Mouse (Mus musculus) thymus, adult 18-20 months (tissue): ENCODE measurements around the gene Bloc1s5.

Experiments used
- DNase-seq, 2 experiments: peaks; one replicate each; pipeline ENCODE4 v3.0.0; 2022; ENCODE audit warnings: mixed read lengths in 2 of 2

Bloc1s5 gene

GRCm38 (mm10) chr13:38616887-38617286 lies 18.0 kb downstream of the Bloc1s5 start:
- DNase-seq: no peak

GRCm38 (mm10) chr13:38615656-38616055 lies 19.3 kb downstream of the Bloc1s5 start:
- DNase-seq: no peak

GRCm38 (mm10) chr13:38614298-38614697 lies 20.6 kb downstream of the Bloc1s5 start:
- DNase-seq: no peak

- no peak for DNase-seq
Measured at GRCm38 (mm10) chr13:38613583-38613982, 21.3 kb downstream of the Bloc1s5 start.

GRCm38 (mm10) chr13:38612608-38613007 lies 22.3 kb downstream of the Bloc1s5 start:
- DNase-seq: no peak

GRCm38 (mm10) chr13:38612179-38612578 lies 22.7 kb downstream of the Bloc1s5 start:
- no peak for DNase-seq

GRCm38 (mm10) chr13:38610336-38610735 lies 24.6 kb downstream of the Bloc1s5 start:
- DNase-seq: no peak

- DNase-seq: no peak
Measured at GRCm38 (mm10) chr13:38607130-38607529, 27.8 kb downstream of the Bloc1s5 start.

- no peak for DNase-seq
Measured at GRCm38 (mm10) chr13:38605353-38605752, 29.6 kb downstream of the Bloc1s5 start.

GRCm38 (mm10) chr13:38602966-38603365 lies 31.9 kb downstream of the Bloc1s5 start:
- no peak for DNase-seq

GRCm38 (mm10) chr13:38602243-38602832 lies 32.6 kb downstream of the Bloc1s5 start:
- DNase-seq: no peak

- DNase-seq: no peak
Measured at GRCm38 (mm10) chr13:38600811-38601210, 34.1 kb downstream of the Bloc1s5 start.

GRCm38 (mm10) chr13:38597076-38597475 lies 37.8 kb downstream of the Bloc1s5 start:
- DNase-seq: no peak

- DNase-seq: no peak
Measured at GRCm38 (mm10) chr13:38596461-38596860, 38.4 kb downstream of the Bloc1s5 start.

- no peak for DNase-seq
Measured at GRCm38 (mm10) chr13:38593114-38593513, 41.8 kb downstream of the Bloc1s5 start.

GRCm38 (mm10) chr13:38587350-38587749 lies 47.6 kb downstream of the Bloc1s5 start:
- no peak for DNase-seq

GRCm38 (mm10) chr13:38586451-38586850 lies 48.5 kb downstream of the Bloc1s5 start:
- no peak for DNase-seq

GRCm38 (mm10) chr13:38582768-38583167 lies 52.1 kb downstream of the Bloc1s5 start:
- DNase-seq: no peak

GRCm38 (mm10) chr13:38580601-38581457 lies 54.1 kb downstream of the Bloc1s5 start:
- peak; percentile 5 to 20 for DNase-seq

- no peak for DNase-seq
Measured at GRCm38 (mm10) chr13:38579971-38580600, 54.8 kb downstream of the Bloc1s5 start.

- no peak for DNase-seq
Measured at GRCm38 (mm10) chr13:38574668-38575067, 60.2 kb downstream of the Bloc1s5 start.

- no peak for DNase-seq
Measured at GRCm38 (mm10) chr13:38573281-38573680, 61.6 kb downstream of the Bloc1s5 start.

GRCm38 (mm10) chr13:38565245-38565644 lies 69.7 kb downstream of the Bloc1s5 start:
- DNase-seq: no peak

- no peak for DNase-seq
Measured at GRCm38 (mm10) chr13:38554611-38555010, 80.3 kb downstream of the Bloc1s5 start.
